Mouse (Mus musculus): ENCODE data around the gene Szrd1. TPM values are rescaled to one million over a fixed set of nuclear protein-coding genes. Genes with fewer than 3 reads are reported as not detected.

The Szrd1 gene
- polyA plus RNA-seq, 1 experiment from 2014 or later, result 48.7 TPM

GRCm38 (mm10) chr4:141165744-141166292 is 26.2 kb upstream of the Szrd1 start:
- H3K4me1 ChIP-seq, result no peaks in the 10 kb centered on the region
- H3K9me3 ChIP-seq, result no peaks in the 10 kb centered on the region
- H3K4me3 ChIP-seq, result no peak overlapping the region
- 64% methylated on average over 8 of the region's 8 CpGs for WGBS
- no peak overlapping the region for H3K9ac ChIP-seq
- H3K4me2 ChIP-seq, result no peak overlapping the region
- no peak overlapping the region for H3K27ac ChIP-seq
- ATAC-seq (ENCODE audit: borderline replicate concordance, extremely low read depth, low FRiP score, low TSS enrichment), result no peak
- no peaks in the 10 kb centered on the region for H3K27me3 ChIP-seq
- peaks cover 25% of the 10 kb centered on the region for H3K36me3 ChIP-seq

DNA sequence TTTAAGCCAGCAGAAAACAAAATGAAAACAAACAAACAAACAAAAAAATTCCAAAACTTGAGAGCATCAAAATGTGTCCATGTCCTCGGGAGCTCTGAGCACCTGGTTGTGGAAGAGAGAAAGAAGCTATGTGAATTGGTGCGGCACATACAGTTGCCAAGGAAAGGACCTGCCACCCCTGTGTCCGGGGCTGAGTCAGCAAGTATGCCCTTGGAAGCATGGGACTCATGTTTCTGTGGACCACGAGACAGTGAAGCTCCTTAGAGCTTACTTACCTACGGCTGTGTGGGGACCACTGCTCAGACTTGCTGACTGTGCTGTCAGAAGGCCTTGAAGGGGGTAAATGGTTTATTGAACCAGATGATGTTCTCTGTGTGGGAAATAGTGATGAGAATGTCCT is 24.2 kb upstream of the Szrd1 start:
- no peaks in the 10 kb centered on the region for H3K27me3 ChIP-seq
- no peaks in the 10 kb centered on the region for H3K9me3 ChIP-seq
- H3K27ac ChIP-seq, result no peak overlapping the region
- H3K4me1 ChIP-seq, result peaks cover 9% of the 10 kb centered on the region; the same call in 1 of the 2 replicates
- no peak overlapping the region for H3K4me3 ChIP-seq
- H3K4me2 ChIP-seq, result no peak overlapping the region
- H3K36me3 ChIP-seq, result peaks cover 8% of the 10 kb centered on the region
- H3K9ac ChIP-seq, result no peak overlapping the region
- 82% methylated on average over 5 of the region's 5 CpGs for WGBS
- no peak for ATAC-seq (ENCODE audit: borderline replicate concordance, extremely low read depth, low FRiP score, low TSS enrichment)

- Histone ChIP-seq H3K4me3 (no peak overlapping the region), H3K27me3 (no peaks in the 10 kb centered on the region), H3K36me3 (no peaks in the 10 kb centered on the region), H3K9me3 (no peaks in the 10 kb centered on the region), H3K4me2 (no peak overlapping the region), H3K4me1 (peaks cover 9% of the 10 kb centered on the region; the same call in 1 of the 2 replicates), H3K27ac (no peak overlapping the region), H3K9ac (no peak overlapping the region)
- WGBS, result 72% methylated on average over 6 of the region's 6 CpGs
- no peak for ATAC-seq (ENCODE audit: borderline replicate concordance, extremely low read depth, low FRiP score, low TSS enrichment)
Observed at GRCm38 (mm10) chr4:141161699-141162208, 22.2 kb upstream of the Szrd1 start.

GRCm38 (mm10) chr4:141160193-141160592 is 20.6 kb upstream of the Szrd1 start:
- H3K27ac ChIP-seq, result no peak overlapping the region
- no peak for ATAC-seq (ENCODE audit: borderline replicate concordance, extremely low read depth, low FRiP score, low TSS enrichment)
- no peaks in the 10 kb centered on the region for H3K36me3 ChIP-seq
- H3K4me2 ChIP-seq, result no peak overlapping the region
- no peak overlapping the region for H3K9ac ChIP-seq
- H3K4me3 ChIP-seq, result no peak overlapping the region
- H3K27me3 ChIP-seq, result no peaks in the 10 kb centered on the region
- 79% methylated on average over 4 of the region's 4 CpGs for WGBS
- H3K9me3 ChIP-seq, result no peaks in the 10 kb centered on the region
- peaks cover 9% of the 10 kb centered on the region; the same call in 1 of the 2 replicates for H3K4me1 ChIP-seq

- Histone ChIP-seq H3K27ac (0 out of 2 replicates have a peak overlapping the region, but pooled peaks have one; percentile 11), H3K9ac (no peak overlapping the region)
Observed at GRCm38 (mm10) chr4:141159666-141160065, 20.1 kb upstream of the Szrd1 start.

DNA sequence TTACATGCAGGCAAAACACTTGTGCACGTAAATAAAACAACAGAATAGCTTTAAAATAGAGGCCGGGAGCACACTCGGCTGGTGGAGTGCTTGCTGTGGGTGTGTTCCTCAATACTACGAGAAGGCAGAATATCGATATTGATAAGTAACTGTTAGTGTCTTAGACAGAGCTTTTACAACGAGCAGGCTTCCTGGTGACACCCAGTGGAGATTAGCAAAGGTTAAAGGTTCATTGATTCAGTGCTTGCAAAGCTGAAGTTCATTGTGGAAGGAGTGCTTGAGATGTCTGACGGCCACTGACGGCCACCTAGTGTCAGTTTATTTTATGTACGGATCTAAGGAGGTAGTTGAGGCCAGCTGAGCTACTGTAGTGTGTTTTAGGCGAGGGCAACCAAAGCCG is 19.5 kb upstream of the Szrd1 start:
- Histone ChIP-seq H3K4me1 (peaks cover 9% of the 10 kb centered on the region; the same call in 1 of the 2 replicates), H3K27ac (0 out of 2 replicates have a peak overlapping the region, but pooled peaks have one; percentile 11), H3K36me3 (no peaks in the 10 kb centered on the region), H3K4me2 (no peak overlapping the region), H3K9me3 (no peaks in the 10 kb centered on the region), H3K4me3 (no peak overlapping the region), H3K9ac (no peak overlapping the region), H3K27me3 (no peaks in the 10 kb centered on the region)
- WGBS, result 34% methylated on average over 11 of the region's 11 CpGs
- no peak for ATAC-seq (ENCODE audit: borderline replicate concordance, extremely low read depth, low FRiP score, low TSS enrichment)

More at GRCm38 (mm10) chr4:141159666-141160065, 20.1 kb upstream of the Szrd1 start:
- Histone ChIP-seq H3K4me2 (no peak overlapping the region), H3K9me3 (no peaks in the 10 kb centered on the region), H3K4me3 (no peak overlapping the region), H3K27me3 (no peaks in the 10 kb centered on the region), H3K4me1 (peaks cover 9% of the 10 kb centered on the region; the same call in 1 of the 2 replicates), H3K36me3 (no peaks in the 10 kb centered on the region)
- 51% methylated on average over 5 of the region's 5 CpGs for WGBS
- no peak for ATAC-seq (ENCODE audit: borderline replicate concordance, extremely low read depth, low FRiP score, low TSS enrichment)

DNA sequence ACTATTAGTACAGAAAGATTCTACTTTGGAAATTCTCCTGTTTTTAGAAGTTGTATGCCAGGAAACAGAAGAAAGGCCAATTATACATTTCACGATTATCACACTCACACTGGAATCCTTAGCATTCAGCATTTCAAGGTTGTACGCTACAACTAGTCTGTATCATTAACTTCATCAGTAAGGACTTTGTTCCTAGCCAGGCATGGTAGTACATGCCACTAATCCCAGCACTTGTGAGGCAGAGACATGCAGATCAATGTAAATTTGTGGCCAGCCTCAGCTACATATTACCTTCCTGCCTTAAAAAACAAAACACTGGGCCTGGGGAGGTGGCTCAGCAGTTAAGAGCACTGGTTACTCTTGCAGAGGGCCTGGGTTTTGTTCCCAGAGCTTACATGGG is 19.0 kb upstream of the Szrd1 start:
- H3K27ac ChIP-seq, result no peak overlapping the region
- no peaks in the 10 kb centered on the region for H3K27me3 ChIP-seq
- H3K4me3 ChIP-seq, result no peak overlapping the region
- WGBS, result 85% methylated on average over 2 of the region's 2 CpGs
- no peak overlapping the region for H3K9ac ChIP-seq
- no peak for ATAC-seq (ENCODE audit: borderline replicate concordance, extremely low read depth, low FRiP score, low TSS enrichment)
- H3K4me2 ChIP-seq, result no peak overlapping the region
- no peaks in the 10 kb centered on the region for H3K36me3 ChIP-seq
- H3K4me1 ChIP-seq, result peaks cover 9% of the 10 kb centered on the region; the same call in 1 of the 2 replicates
- no peaks in the 10 kb centered on the region for H3K9me3 ChIP-seq

DNA sequence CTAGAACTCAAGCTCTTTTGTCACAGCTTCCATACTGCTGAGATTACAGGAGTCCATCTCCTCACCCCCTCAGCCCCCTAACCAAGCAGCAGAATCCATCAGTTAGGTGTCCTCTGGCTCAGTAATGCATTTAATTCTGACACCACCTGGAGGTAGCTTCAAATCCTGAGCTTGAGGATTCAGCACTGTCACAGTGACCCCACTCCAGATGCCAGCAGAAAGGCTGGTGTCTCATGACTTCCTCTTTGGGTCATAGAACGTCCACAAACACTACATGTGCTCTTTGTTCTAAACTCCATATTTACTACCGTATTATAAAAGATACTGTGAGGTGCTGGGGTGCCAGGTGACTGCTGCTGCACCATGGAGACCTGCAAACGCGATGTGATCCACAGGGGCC is 17.9 kb upstream of the Szrd1 start:
- Histone ChIP-seq H3K4me2 (no peak overlapping the region), H3K27ac (no peak overlapping the region), H3K9me3 (no peaks in the 10 kb centered on the region), H3K36me3 (no peaks in the 10 kb centered on the region), H3K4me3 (no peak overlapping the region), H3K27me3 (no peaks in the 10 kb centered on the region), H3K4me1 (peaks cover 9% of the 10 kb centered on the region; the same call in 1 of the 2 replicates), H3K9ac (no peak overlapping the region)
- no peak for ATAC-seq (ENCODE audit: borderline replicate concordance, extremely low read depth, low FRiP score, low TSS enrichment)
- 63% methylated on average over 4 of the region's 4 CpGs for WGBS

DNA sequence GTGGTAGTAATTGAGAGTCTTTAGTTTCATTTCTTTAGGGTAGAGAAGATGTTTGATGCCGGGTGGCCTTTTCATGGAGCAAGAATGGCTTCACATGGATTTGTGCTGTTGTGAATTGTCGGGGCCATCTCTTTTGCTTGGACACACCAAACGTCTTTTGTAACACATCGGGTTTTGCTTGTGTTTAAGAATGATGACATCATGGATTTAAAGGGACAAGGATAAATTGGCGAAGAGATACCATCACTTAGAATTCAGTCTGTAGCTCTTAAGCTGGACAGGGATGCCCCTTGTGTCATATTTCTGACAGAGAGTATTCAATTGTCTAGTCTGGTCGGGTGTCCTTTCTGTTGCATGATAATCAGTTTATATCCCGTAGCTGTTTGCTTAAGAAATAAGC is 9.5 kb upstream of the Szrd1 start:
- peaks cover 20% of the 10 kb centered on the region for H3K4me1 ChIP-seq
- no peaks in the 10 kb centered on the region for H3K9me3 ChIP-seq
- 22% methylated on average over 7 of the region's 7 CpGs for WGBS

DNA sequence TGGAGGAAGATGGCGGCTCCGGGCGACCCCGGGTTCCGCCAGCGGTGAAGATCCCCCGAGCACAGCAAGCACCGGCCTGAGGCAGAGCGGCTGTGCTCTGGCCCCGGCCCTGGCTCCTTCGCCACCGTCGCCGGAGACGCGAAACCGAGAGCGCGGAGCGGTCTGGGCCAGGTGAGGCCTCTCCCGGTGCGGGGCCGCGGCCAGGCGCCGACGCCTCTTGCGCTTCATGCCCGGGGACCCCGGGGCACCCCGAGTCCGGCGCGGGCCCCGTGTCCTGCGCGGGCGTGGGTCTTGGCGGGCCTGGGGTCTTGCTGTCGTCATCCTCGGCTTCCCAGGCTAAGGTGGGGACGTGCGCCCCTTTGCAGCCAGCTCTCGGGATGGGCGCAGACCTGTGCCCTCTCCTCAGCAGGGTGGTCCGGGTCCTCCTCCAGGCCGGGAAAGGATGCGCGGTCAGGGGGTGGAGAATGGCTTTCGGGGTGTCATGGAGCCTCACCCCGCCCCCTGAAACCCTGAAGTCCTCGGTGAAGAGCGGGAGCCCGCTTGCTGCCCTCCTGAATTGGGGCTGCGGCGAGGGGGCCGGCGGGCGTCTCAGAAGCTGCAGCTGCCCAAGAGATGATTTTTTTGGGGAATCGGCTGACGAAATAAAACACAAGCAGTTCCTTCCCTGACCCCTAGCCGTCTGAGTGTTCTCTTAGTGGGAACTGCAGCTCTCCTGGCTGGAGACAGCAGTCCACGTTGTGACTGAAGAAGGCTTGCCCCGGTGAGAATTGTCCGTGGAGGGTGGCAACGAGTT is 8.6 kb upstream of the Szrd1 start:
- Histone ChIP-seq H3K27ac (peak overlapping the region; percentile 61), H3K4me3 (peak overlapping the region; percentile 83), H3K36me3 (no peaks in the 10 kb centered on the region), H3K4me2 (peak overlapping the region; percentile 79), H3K4me1 (peaks cover 20% of the 10 kb centered on the region), H3K9ac (peak overlapping the region; percentile 96), H3K9me3 (no peaks in the 10 kb centered on the region), H3K27me3 (no peaks in the 10 kb centered on the region)
- ATAC-seq (ENCODE audit: borderline replicate concordance, extremely low read depth, low FRiP score, low TSS enrichment), result peak; percentile 54
- under 1% methylated on average over 66 of the region's 66 CpGs for WGBS

More for the DNA sequence above, 9.5 kb upstream of the Szrd1 start:
- Histone ChIP-seq H3K36me3 (no peaks in the 10 kb centered on the region), H3K4me3 (peak overlapping the region; percentile 83), H3K27ac (no peak overlapping the region), H3K4me2 (peak overlapping the region; percentile 79), H3K27me3 (no peaks in the 10 kb centered on the region), H3K9ac (peak overlapping the region; percentile 96)
- ATAC-seq (ENCODE audit: borderline replicate concordance, extremely low read depth, low FRiP score, low TSS enrichment), result no peak

- H3K36me3 ChIP-seq, result no peaks in the 10 kb centered on the region
- peak; percentile 88 for ATAC-seq (ENCODE audit: borderline replicate concordance, extremely low read depth, low FRiP score, low TSS enrichment)
- peak within 1 kb of the TSS; percentile 83 for H3K4me3 ChIP-seq
- 5% methylated on average over 58 of the region's 58 CpGs for WGBS
- H3K9ac ChIP-seq, result peak within 1 kb of the TSS; percentile 96
- peak within 1 kb of the TSS; percentile 97 for H3K27ac ChIP-seq
- H3K9me3 ChIP-seq, result no peaks in the 10 kb centered on the region
- peak within 1 kb of the TSS; percentile 79 for H3K4me2 ChIP-seq
- no peaks in the 10 kb centered on the region for H3K27me3 ChIP-seq
- peaks cover 20% of the 10 kb centered on the region for H3K4me1 ChIP-seq
Observed at GRCm38 (mm10) chr4:141147112-141148008, 7.8 kb upstream of the Szrd1 start, which contains the start of gene Fbxo42. Gene Fbxo42, plus strand, starts transcription at chr4:141147913.

Data from lung, embryonic 15.5 days (tissue).